Mouse (Mus musculus) kidney, adult 11 months (tissue): Measurements from ENCODE around the gene Tfap4.
"Not testable (repeated sequence)": the region's sequence is repeated elsewhere in the genome, so short reads cannot be mapped to it uniquely, and the experiment has no call there.

ENCODE experiments used
- DNase-seq: peaks from one replicate; pipeline ENCODE4 v3.0.0; 2022

The Tfap4 gene

GRCm38 (mm10) chr16:4551885-4552284, 7.8 kb downstream of the Tfap4 start:
- no peak for DNase-seq

- peak; percentile 58 for DNase-seq
Measured at GRCm38 (mm10) chr16:4551056-4551455, 8.6 kb downstream of the Tfap4 start.

GRCm38 (mm10) chr16:4548953-4549688, 10.5 kb downstream of the Tfap4 start:
- no peak for DNase-seq

GRCm38 (mm10) chr16:4547611-4548010, 12.0 kb downstream of the Tfap4 start:
- no peak for DNase-seq

GRCm38 (mm10) chr16:4546838-4547237, 12.8 kb downstream of the Tfap4 start:
- DNase-seq = no peak

- no peak for DNase-seq
Measured at GRCm38 (mm10) chr16:4544845-4545244, 14.8 kb downstream of the Tfap4 start.

- no peak for DNase-seq
Measured at GRCm38 (mm10) chr16:4543266-4543665, 16.4 kb downstream of the Tfap4 start.

GRCm38 (mm10) chr16:4542236-4542774, 17.3 kb downstream of the Tfap4 start:
- no peak for DNase-seq

GRCm38 (mm10) chr16:4541501-4542198, 18.0 kb downstream of the Tfap4 start, which contains the start of gene Srl:
Gene Srl, minus strand, starts transcription at chr16:4541816.
- DNase-seq = peak; percentile 100

GRCm38 (mm10) chr16:4541033-4541432, 18.6 kb downstream of the Tfap4 start:
- no peak for DNase-seq

GRCm38 (mm10) chr16:4540064-4540775, 19.4 kb downstream of the Tfap4 start:
- DNase-seq = no peak

GRCm38 (mm10) chr16:4539521-4539920, 20.1 kb downstream of the Tfap4 start:
- no peak for DNase-seq

GRCm38 (mm10) chr16:4537616-4538358, 21.9 kb downstream of the Tfap4 start:
- no peak for DNase-seq

- DNase-seq = not testable (repeated sequence)
Measured at GRCm38 (mm10) chr16:4527373-4527772, 32.3 kb downstream of the Tfap4 start.

- DNase-seq = no peak
Measured at GRCm38 (mm10) chr16:4523313-4524004, 36.2 kb downstream of the Tfap4 start.

GRCm38 (mm10) chr16:4522879-4523278, 36.8 kb downstream of the Tfap4 start:
- DNase-seq = no peak

GRCm38 (mm10) chr16:4521735-4522530, 37.7 kb downstream of the Tfap4 start:
- DNase-seq = peak; percentile 41

GRCm38 (mm10) chr16:4521074-4521667, 38.5 kb downstream of the Tfap4 start:
- DNase-seq = no peak

- no peak for DNase-seq
Measured at GRCm38 (mm10) chr16:4520673-4521072, 39.0 kb downstream of the Tfap4 start.

GRCm38 (mm10) chr16:4519825-4520224, 39.8 kb downstream of the Tfap4 start:
- no peak for DNase-seq

- no peak for DNase-seq
Measured at GRCm38 (mm10) chr16:4519157-4519556, 40.5 kb downstream of the Tfap4 start.
